Mouse (Mus musculus) mammary gland, adult 2 months (tissue): ENCODE measurements around the gene Tmc8. TPM values are rescaled to one million over a fixed set of nuclear protein-coding genes. Genes with fewer than 3 reads are reported as not detected.

ENCODE experiments used
- polyA plus RNA-seq: library from polyadenylated mRNA; depleted of rRNA; stranded (reverse); fragments of >200 nt; gene quantifications from 2 replicates; pipeline ENCODE4 v1.2.3, GENCODE M21; 2012; ENCODE audit warnings: low replicate concordance; rRNA removed

The Tmc8 gene
- 37.4 and 85.1 TPM in 2 replicates for polyA plus RNA-seq

GRCm38 (mm10) chr11:117781993-117782704 lies at the start of gene Tmc8, which contains the start of gene Tmc6:
Gene Tmc8, plus strand, starts transcription at chr11:117782076.
Gene Tmc6, minus strand, starts transcription at chr11:117782198.

GRCm38 (mm10) chr11:117797511-117798159 lies 15.8 kb downstream of the Tmc8 start, which contains the start of gene 6030468B19Rik:
Gene 6030468B19Rik, plus strand, starts transcription at chr11:117797660.

DNA sequence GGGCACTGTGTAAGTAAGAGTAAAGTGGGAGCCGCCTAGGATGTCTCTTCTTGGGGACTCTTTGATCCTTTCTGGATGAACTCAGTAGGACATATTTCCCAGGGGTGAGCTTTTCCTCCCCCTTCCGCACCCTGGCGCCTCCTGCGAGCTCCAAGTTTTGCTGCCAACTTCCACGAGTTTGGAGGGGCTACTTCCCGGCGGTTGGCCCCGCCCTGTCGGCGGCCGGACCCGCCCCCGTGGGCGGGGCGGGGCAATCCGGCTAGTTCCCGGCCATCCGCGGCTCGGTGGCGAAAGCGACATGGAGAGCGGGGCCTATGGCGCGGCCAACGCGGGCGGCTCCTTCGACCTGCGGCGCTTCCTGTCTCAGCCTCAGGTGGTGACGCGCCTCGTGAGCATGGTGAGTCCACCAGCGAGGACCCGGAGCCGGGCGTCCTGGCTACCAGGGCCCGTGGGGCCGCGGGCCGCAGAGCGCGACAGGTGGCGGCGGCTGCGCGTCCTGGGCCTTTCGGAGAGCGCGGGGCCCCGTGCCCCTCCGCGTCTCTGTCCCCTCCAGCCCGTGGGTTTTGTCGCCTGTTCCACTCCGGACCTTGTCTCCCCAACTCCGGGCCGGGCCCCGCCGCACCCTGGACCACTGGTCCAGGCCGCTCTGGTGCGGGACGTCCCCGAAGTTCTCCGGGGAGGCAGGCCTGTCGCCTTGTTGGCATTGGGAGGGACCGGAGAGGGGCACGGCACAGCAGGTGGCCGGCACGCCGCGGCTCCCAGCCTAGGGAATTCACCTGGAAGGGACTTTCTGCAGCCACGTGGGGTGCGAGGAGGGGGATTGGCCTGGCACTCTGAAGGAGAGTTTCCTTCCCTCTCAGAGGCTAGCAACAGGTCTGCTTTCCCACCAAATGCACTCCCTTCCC lies 27.8 kb downstream of the Tmc8 start, which contains the start of the genes Gm20708 and Syngr2:
TSS of gene Gm20708 (plus strand) at position 262 of the 905 bp plus-strand sequence.
TSS of gene Syngr2 (plus strand) at position 262 of the 905 bp plus-strand sequence.

DNA sequence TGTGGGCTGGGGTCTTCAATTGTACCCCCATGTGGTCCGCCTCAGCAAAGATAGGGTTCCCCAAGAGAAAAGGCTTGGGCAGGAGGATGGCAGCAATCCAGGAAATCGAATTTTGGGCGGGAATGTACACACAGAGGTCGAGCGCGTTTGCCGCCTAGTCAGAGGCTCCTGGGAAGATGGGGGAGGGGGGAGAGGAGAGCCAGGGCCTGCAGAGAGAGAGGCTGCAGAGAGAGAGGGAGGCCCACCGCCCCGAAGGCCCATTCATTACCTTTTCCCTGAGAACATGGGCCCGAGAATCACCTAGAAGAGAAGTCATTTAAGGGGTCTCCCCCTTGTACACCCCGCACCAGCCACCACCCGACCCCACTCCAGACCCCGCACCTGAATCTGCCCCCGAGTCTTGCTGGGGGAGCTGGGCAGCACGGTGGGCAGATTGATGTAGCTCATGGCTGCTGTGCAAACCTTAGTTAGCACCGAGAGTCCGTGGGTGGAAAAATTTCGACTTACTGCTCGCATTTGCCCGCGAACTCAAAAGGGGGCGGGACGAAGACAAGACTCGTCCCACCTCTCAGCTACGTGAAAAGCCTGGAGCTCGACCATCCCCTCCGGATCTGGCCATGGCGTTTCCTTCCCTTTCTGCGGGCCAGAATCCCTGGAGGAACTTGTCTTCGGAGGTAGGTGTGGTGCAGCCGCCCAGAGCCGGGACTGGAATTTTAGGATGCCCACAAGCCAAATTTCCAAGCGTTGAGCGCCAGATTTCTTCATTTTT lies 43.6 kb downstream of the Tmc8 start, which contains the start of the genes Afmid and Tk1:
TSS of gene Afmid (plus strand) at position 592 of the 769 bp plus-strand sequence.
TSS of gene Tk1 (minus strand) at position 760 of the 769 bp plus-strand sequence.

Other genes with a start within 250 kb of the Tmc8 start
- 27.9 and 32.2 TPM in 2 replicates for gene Tnrc6c, start 127.8 kb upstream of the Tmc8 start, polyA plus RNA-seq
- 57.7 and 79.2 TPM in 2 replicates for gene Tmc6, start 122 bp downstream of the Tmc8 start, polyA plus RNA-seq
- 0.76 and 3.2 TPM in 2 replicates for gene 6030468B19Rik, start 15.6 kb downstream of the Tmc8 start, polyA plus RNA-seq
- 0.08 and 0.09 TPM in 2 replicates for gene Gm20708, start 27.6 kb downstream of the Tmc8 start, polyA plus RNA-seq
- 250 and 297 TPM in 2 replicates for gene Syngr2, start 27.6 kb downstream of the Tmc8 start, polyA plus RNA-seq
- 11.2 and 12.3 TPM in 2 replicates for gene Afmid, start 43.8 kb downstream of the Tmc8 start, polyA plus RNA-seq
- 11.9 and 18.8 TPM in 2 replicates for gene Tk1, start 44.0 kb downstream of the Tmc8 start, polyA plus RNA-seq
- 1.5 and 2.9 TPM in 2 replicates for gene Birc5, start 67.2 kb downstream of the Tmc8 start, polyA plus RNA-seq
- gene Tmem235, start 78.7 kb downstream of the Tmc8 start, polyA plus RNA-seq = not detected in 2 replicates
- gene Tha1, start 91.4 kb downstream of the Tmc8 start, polyA plus RNA-seq = 16.7 and 26.3 TPM in 2 replicates
- gene Socs3, start 188.0 kb downstream of the Tmc8 start, polyA plus RNA-seq = 21.3 and 54.9 TPM in 2 replicates
- 40.8 and 52.1 TPM in 2 replicates for gene Pgs1, start 204.2 kb downstream of the Tmc8 start, polyA plus RNA-seq